Comparison of ENCODE assay signal across 9 mouse cellular contexts in genomic region chr9:121839622-121839965, GRCm38 (mm10). TPM values are rescaled to one million over a fixed set of nuclear protein-coding genes. Genes with fewer than 3 reads are reported as not detected.
DNase-seq lines count a peak whose midpoint lies in the region; ATAC-seq and TF ChIP-seq lines count a peak whose summit lies in the region.
"Had no signal": no experiment of that assay in that cellular context is flagged by ENCODE, and none has a peak within 500 bp of the region (broad histone marks: within the 10 kb centered on the region; RNA-seq: fewer than 3 reads in every experiment).

No protein-coding gene starts in this region.

- H3K9me3 ChIP-seq in heart, embryonic 10.5 days = no peaks in the 10 kb centered on the region
- H3K9me3 ChIP-seq in E14TG2a.4 (ENCODE audit: low read length) = peaks cover 12% of the 10 kb centered on the region
- no peaks in the 10 kb centered on the region for H3K9me3 ChIP-seq in liver, embryonic 16.5 days (replicated peaks; ENCODE audit: control insufficient read depth, low read length)

- intact Hi-C loops in left cerebral cortex, postnatal 36 days (cut with DNase I) = no loop called here

- peak overlapping the region; percentile 65 for H3K4me3 ChIP-seq in heart, embryonic 10.5 days
- peak overlapping the region; percentile 80 for H3K4me3 ChIP-seq in E14TG2a.4 (replicated peaks; ENCODE audit: low read length)
- peak overlapping the region; percentile 44 for H3K4me3 ChIP-seq in liver, embryonic 16.5 days (ENCODE audit: low read depth, low read length)

- DNase-seq in heart, embryonic 10.5 days (ENCODE audit: low spot score) = no peak
- no peak for DNase-seq in heart, postnatal 4 days
- DNase-seq in ovary, postnatal 10 days (ENCODE audit: low spot score) = no peak
- no peak for DNase-seq in frontal cortex, postnatal 25 days (ENCODE audit: low spot score in 2 of 2)
- DNase-seq in left cerebral cortex, postnatal 36 days (ENCODE audit: low spot score in 2 of 2) = no peak

- H3K27me3 ChIP-seq in heart, embryonic 10.5 days (ENCODE audit: insufficient read depth, poor library complexity, severe bottlenecking) = 0 out of 2 replicates have a peak, but pooled peaks cover 23% of the 10 kb centered on the region
- H3K27me3 ChIP-seq in E14TG2a.4 (ENCODE audit: insufficient read depth, low read length) = peaks cover 21% of the 10 kb centered on the region
- peaks cover 8% of the 10 kb centered on the region for H3K27me3 ChIP-seq in liver, embryonic 16.5 days (ENCODE audit: control insufficient read depth, insufficient read depth, low read depth, low read length)

- peaks cover 3% of the 10 kb centered on the region; the same call in 1 of the 2 replicates for H3K36me3 ChIP-seq in heart, embryonic 10.5 days
- no peaks in the 10 kb centered on the region; the same call in 1 of the 2 replicates for H3K36me3 ChIP-seq in E14TG2a.4 (ENCODE audit: insufficient read depth, low read length)
- no peaks in the 10 kb centered on the region for H3K36me3 ChIP-seq in liver, embryonic 16.5 days (ENCODE audit: control insufficient read depth, insufficient read depth)

- TF ChIP-seq CTCF in E14TG2a.4 (conservative IDR thresholded peaks at IDR 0.05; ENCODE audit: low read length) = no peak

- H3K9ac ChIP-seq in liver, embryonic 16.5 days (ENCODE audit: low read depth, low read length) = no peak overlapping the region

- WGBS in heart, embryonic 10.5 days = 48% methylated on average over 7 of the region's 7 CpGs
- 31% methylated on average over 7 of the region's 7 CpGs for WGBS in liver, embryonic 16.5 days (ENCODE audit: insufficient replicate concordance)

- ATAC-seq in granulocyte monocyte progenitor cell, adult 5-6 weeks (replicated peaks; ENCODE audit: poor library complexity, severe bottlenecking) = 0 out of 2 replicates have a peak, but pooled peaks have one; percentile 5
- no peak for ATAC-seq in liver, embryonic 16.5 days (ENCODE audit: low read depth)

- H3K27ac ChIP-seq in heart, embryonic 10.5 days = peak overlapping the region; percentile 64
- H3K27ac ChIP-seq in liver, embryonic 16.5 days (ENCODE audit: low read length) = no peak overlapping the region

- peak overlapping the region; percentile 60 for H3K4me2 ChIP-seq in liver, embryonic 16.5 days (ENCODE audit: low read depth, low read length)

- peaks cover 11% of the 10 kb centered on the region for H3K4me1 ChIP-seq in heart, embryonic 10.5 days
- H3K4me1 ChIP-seq in E14TG2a.4 (replicated peaks; ENCODE audit: low read depth, low read length) = peaks cover 32% of the 10 kb centered on the region
- H3K4me1 ChIP-seq in liver, embryonic 16.5 days (ENCODE audit: control insufficient read depth, low read depth, low read length) = no peaks in the 10 kb centered on the region

RNA-seq across cellular contexts. Expression of gene Ccdc13, which starts 0.3 kb away (rescaled TPM):
- polyA plus RNA-seq in heart, embryonic 10.5 days (2016; fragmentation: Nextera tagmentation; extraction: Ambion mirVana) = 0.21 and 0.28 TPM in 2 replicates
- not detected for total RNA-seq in heart, postnatal 4 days (2021)
- not detected in 2 replicates for total RNA-seq in granulocyte monocyte progenitor cell, adult 5-6 weeks (2014; fragmentation: Nextera tagmentation)
- not detected in 2 replicates for total RNA-seq in granulocyte monocyte progenitor cell, adult 5-6 weeks (2017)
- 0.07 TPM in 1 of 2 replicates, not detected in the other for polyA plus RNA-seq in liver, embryonic 16.5 days (2015; fragmentation: Nextera tagmentation; extraction: Ambion mirVana)
- 1 to 10 TPM; 5.5 to 5.9 TPM for total RNA-seq in left cerebral cortex, postnatal 36 days (2021)
- total RNA-seq: neutrophil, adult 5-6 weeks had no signal

RNA-seq across cellular contexts. Expression of gene Higd1a, which starts 18.6 kb away (rescaled TPM):
- polyA plus RNA-seq in heart, embryonic 10.5 days (2016; fragmentation: Nextera tagmentation; extraction: Ambion mirVana) = 254 and 270 TPM in 2 replicates
- total RNA-seq in heart, postnatal 4 days (2021) = 100 to 1,000 TPM; 153 to 165 TPM
- 106 and 125 TPM in 2 replicates for total RNA-seq in granulocyte monocyte progenitor cell, adult 5-6 weeks (2014; fragmentation: Nextera tagmentation)
- total RNA-seq in granulocyte monocyte progenitor cell, adult 5-6 weeks (2017) = 12.9 and 16.8 TPM in 2 replicates
- polyA plus RNA-seq in liver, embryonic 16.5 days (2015; fragmentation: Nextera tagmentation; extraction: Ambion mirVana) = 114 and 136 TPM in 2 replicates
- total RNA-seq in left cerebral cortex, postnatal 36 days (2021) = 10 to 100 TPM; 85.6 to 87.3 TPM

RNA-seq across cellular contexts. Expression of gene Hhatl, which starts 47.3 kb away (rescaled TPM):
- 0.84 and 2.0 TPM in 2 replicates for polyA plus RNA-seq in heart, embryonic 10.5 days (2016; fragmentation: Nextera tagmentation; extraction: Ambion mirVana)
- total RNA-seq in heart, postnatal 4 days (2021) = 10 to 100 TPM; 72.5 to 84.4 TPM
- not detected in 2 replicates for total RNA-seq in granulocyte monocyte progenitor cell, adult 5-6 weeks (2014; fragmentation: Nextera tagmentation)
- total RNA-seq in granulocyte monocyte progenitor cell, adult 5-6 weeks (2017) = not detected in 2 replicates
- 0.07 and 0.31 TPM in 2 replicates for polyA plus RNA-seq in liver, embryonic 16.5 days (2015; fragmentation: Nextera tagmentation; extraction: Ambion mirVana)
- 10 to 100 TPM; 17.2 to 22.2 TPM for total RNA-seq in left cerebral cortex, postnatal 36 days (2021)
- total RNA-seq: neutrophil, adult 5-6 weeks had no signal

RNA-seq across cellular contexts. Expression of gene Ackr2, which starts 58.6 kb away (rescaled TPM):
- polyA plus RNA-seq in heart, embryonic 10.5 days (2016; fragmentation: Nextera tagmentation; extraction: Ambion mirVana) = 0.31 TPM in 1 of 2 replicates, not detected in the other
- total RNA-seq in heart, postnatal 4 days (2021) = 1 to 10 TPM; 3.1 to 5.8 TPM
- not detected in 2 replicates for total RNA-seq in granulocyte monocyte progenitor cell, adult 5-6 weeks (2014; fragmentation: Nextera tagmentation)
- not detected in 2 replicates for total RNA-seq in granulocyte monocyte progenitor cell, adult 5-6 weeks (2017)
- polyA plus RNA-seq in liver, embryonic 16.5 days (2015; fragmentation: Nextera tagmentation; extraction: Ambion mirVana) = 0.43 and 0.72 TPM in 2 replicates
- 1 to 10 TPM; 7.3 to 8.4 TPM for total RNA-seq in left cerebral cortex, postnatal 36 days (2021)

Comparison
In these comparisons a context has a peak if more than half of its experiments do, and no peak if none do; other contexts are left out.
1. RNA of gene Ccdc13, which starts 0.3 kb away (total RNA-seq): 5.5 to 5.9 TPM in left cerebral cortex, postnatal 36 days; not detected in heart, postnatal 4 days and not detected in granulocyte monocyte progenitor cell, adult 5-6 weeks; every median in the first group is over 4 times any median in the second.
2. RNA of gene Hhatl, which starts 47.3 kb away (total RNA-seq): 72.5 to 84.4 TPM in heart, postnatal 4 days and 17.2 to 22.2 TPM in left cerebral cortex, postnatal 36 days; not detected in granulocyte monocyte progenitor cell, adult 5-6 weeks; every median in the first group is over 10 times any median in the second.
3. Peak in every context shown above with its lines, with median percentiles within 50 percentile points of each other: H3K4me3 ChIP-seq.